Mouse (Mus musculus): ENCODE results near the gene Ap5z1.

Ap5z1 gene

DNA sequence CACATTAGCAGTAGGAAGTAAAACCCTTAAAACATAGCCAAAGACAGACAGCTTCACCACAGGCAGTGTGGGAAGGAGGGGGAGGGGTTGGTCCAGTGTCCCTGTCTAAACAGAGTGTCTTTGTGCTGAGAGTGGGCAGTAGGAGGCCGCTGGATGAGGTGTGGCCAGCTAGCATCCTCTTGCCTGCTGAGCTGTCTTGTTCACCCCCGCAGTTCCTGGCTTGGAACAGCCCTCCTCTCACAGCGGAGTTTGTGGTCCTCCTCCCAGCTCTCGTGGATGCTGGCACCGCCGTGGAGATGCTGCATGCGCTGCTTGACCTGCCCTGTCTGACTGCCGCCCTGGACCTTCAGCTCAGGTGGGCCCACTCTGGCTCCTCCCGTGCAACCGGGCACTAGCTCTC, 10.0 kb downstream of the Ap5z1 start:
- no peak for DNase-seq (ENCODE audit: low read depth, low spot score)

GRCm38 (mm10) chr5:142475669-142476068, 11.9 kb downstream of the Ap5z1 start:
- DNase-seq (ENCODE audit: low read depth, low spot score): no peak

- no peak for DNase-seq (ENCODE audit: low read depth, low spot score)
Observed at GRCm38 (mm10) chr5:142477346-142477745, 13.6 kb downstream of the Ap5z1 start.

DNA sequence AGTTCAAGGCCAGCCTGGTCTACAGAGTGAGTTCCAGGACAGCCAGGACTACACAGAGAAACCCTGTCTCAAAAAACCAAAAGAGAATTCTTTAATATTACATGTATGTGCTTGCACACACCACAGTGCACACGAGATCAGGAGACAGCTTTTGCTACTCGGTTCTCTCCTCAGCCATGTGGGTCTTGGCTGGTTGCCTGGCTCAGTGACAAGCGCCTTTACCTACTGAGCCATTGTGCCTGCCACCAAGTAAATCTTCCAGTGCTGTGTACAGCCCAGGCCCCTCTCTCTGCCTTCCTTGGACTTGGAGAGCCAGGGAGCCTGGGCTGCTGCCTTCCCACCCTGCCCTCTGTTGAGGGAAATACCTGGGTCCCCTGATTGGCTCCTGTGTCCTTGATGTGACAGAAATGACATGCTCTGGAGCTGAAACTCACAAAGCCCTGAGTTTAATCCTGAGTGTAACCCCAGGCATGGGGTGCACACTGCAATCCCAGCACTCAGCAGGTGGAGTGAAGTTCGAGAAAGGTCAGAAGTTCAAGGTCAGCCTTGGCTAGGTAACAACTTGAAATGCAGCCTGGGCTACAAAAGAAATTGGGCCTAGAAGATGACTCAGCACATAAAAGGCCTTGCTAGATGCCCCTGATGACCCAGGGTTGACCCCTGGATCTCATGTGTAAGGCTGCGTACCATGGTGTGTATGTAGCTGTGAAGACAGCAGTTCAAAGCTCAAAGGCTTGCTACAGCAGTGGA, 14.3 kb downstream of the Ap5z1 start:
- DNase-seq (ENCODE audit: low read depth, low spot score): peak; percentile 98

- DNase-seq (ENCODE audit: low read depth, low spot score): peak; percentile 89
Observed at GRCm38 (mm10) chr5:142478829-142479435, 15.2 kb downstream of the Ap5z1 start.

- DNase-seq (ENCODE audit: low read depth, low spot score): peak; percentile 85
Observed at GRCm38 (mm10) chr5:142482512-142482911, 18.8 kb downstream of the Ap5z1 start.

DNA sequence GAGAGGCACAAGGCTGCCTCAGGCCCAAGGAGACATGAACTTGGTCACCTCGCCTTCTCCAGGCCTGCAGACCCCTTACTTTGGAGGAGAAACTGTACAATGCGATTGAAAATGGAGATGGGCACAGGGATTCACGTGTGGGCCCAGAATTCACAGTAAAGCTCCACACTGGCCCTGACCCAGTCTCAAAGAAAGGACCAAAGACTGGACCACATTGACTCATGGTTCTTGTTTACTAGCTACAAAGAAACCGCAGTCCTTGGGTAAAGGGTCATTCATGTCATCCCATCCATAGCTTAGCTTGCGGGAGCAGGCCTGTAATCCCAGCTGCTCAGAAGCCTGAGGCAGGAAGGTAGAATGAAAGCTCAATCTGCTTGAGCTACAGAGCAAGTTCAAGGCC, 19.8 kb downstream of the Ap5z1 start:
- peak; percentile 73 for DNase-seq (ENCODE audit: low read depth, low spot score)

GRCm38 (mm10) chr5:142486654-142487053, 22.9 kb downstream of the Ap5z1 start:
- DNase-seq (ENCODE audit: low read depth, low spot score): no peak

DNA sequence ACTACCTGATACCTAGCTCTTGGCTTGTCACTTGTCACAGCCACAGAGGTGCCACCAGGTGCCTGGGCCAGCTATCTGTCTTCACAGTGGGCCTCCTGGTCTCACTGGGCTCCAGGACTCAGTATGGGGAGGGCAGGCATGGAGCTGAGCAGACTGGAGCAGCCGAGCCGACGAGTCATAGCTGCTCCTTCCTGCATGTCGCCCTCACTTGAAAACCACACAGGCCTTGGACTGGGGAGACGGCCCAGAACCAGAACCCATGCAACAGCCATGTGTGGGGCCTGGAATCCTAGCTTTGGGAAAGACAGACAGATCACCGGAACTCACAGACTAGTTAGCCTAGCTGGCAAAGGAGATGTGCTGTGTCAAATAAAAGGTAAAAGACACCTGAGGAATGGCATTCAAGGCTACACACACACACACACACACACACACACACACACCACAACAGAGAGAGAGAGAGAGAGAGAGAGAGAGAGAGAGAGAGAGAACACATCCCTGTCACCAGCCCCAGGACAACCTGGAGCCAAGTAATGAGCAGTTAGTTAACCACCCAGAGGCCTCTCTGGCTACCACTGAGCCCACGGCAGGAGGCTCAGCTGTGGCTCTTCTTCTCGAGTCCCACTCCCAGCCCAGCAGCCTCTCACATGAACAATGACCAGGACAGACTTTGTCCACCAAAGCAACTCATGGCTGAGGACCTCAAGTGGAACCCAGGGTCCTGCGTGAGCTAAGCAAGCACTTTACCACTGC, 26.4 kb downstream of the Ap5z1 start:
- DNase-seq (ENCODE audit: low read depth, low spot score): no peak

DNA sequence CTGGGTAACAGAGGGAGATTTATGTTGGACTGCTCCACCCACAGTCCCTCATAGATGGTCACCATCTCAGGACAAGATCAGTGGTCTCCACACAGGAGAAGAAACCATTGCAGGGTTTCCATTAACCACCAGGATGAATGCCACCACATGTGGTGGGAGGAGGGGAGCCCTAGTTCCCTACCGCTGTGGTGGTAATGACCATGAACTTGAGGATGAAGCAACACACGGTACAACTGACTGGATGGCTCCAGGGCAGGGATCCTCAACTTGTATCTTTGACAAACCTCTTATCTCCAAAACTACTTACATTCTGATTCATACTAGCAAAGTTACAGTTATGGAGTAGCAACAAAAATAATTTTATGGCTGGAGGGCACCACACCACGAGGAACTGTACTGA, 29.6 kb downstream of the Ap5z1 start:
- DNase-seq (ENCODE audit: low read depth, low spot score): no peak

DNA sequence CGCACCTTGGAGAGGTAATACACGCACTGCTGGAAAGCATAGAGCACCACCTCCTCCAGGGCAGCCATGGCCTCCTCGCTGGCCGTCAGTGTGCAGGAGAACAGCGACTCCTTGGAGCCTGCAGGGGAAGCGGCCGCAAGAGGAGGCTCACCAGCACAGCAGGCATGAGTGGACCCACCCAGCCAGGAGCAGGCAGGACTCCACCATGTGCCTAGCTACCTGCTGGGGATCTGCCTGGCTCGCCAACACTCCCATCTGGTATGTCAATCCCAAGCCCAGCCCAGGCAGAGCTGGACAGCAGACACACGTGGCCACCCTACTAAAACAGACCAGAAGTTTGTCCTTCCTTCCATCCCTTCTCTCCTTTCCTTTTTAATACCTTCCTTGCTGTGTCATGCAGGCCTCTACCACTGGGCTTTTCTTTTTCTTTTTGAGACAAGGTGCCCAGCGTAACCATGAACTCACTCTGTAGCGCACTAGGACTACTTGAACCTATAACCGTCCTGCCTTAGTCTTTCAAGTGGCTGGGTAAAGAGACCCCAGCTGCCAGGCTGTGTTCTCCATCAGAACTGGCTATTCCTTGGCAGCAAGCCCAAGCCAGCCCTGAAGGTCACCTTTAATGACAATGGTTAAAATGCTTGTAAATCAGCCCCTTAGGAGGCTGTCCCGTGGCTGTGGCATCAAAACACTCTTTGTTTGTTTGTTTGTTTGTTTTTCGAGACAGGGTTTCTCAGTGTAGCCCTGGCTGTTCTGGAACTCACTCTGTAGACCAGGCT, 31.8 kb downstream of the Ap5z1 start:
- peak; percentile 35 for DNase-seq (ENCODE audit: low read depth, low spot score)

DNA sequence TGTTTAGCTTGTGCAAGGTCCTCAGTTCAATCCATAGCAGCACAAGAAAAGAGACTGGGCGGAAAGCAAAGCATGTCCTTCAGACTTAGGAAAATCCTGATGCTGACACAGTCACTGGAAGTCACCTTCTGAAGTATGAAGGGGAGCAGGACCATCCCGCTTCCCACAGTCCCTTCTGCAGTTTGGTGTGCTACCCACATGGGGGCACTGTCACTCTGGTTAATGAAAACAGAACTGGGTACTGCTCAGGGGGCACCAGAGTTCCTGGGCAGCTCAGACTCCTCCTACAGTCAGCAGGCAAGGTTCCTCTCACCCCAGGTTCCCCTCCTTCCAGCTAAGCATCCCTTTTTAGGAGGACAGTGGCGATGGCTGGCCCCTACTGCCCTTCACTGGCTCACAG, 35.2 kb downstream of the Ap5z1 start:
- DNase-seq (ENCODE audit: low read depth, low spot score): peak; percentile 72

DNA sequence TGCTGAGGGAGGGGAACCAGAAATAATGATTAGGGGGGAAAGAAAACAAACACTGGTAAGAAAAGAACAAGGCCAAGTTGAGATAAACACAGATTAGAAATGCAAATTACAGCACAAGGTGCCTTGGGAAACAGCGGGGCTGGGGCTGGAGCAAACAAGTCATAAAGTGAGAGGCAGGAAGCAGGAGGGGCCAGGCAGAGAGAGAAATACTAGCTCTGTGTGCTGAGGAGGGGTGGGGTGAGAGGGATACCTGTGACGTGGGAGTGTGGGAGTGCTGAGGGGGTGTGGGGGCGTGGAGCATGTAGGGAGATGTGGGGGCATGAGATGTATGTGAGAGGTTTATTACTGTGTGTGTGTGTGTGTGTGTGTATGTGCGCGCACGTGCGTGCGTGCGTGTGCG, 37.2 kb downstream of the Ap5z1 start:
- no peak for DNase-seq (ENCODE audit: low read depth, low spot score)

DNA sequence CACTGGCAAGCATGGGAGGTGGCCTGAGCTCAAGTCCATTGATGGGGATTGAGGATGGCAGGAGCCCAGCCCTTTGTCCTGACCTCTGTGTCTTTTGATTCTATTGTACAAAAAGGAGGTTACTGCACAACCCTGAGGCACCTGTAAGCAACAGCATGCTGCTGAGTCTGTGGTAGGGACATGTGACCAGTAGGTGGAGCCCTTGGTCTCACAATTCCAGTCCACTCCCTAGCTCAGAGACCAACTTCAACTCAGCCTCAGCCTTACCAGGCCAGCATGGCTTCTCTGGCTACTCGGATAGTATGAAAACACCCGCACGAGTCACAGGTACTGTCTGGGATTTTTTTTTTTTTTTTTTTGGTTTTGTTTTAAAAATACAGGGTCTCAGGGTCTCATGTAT, 38.7 kb downstream of the Ap5z1 start:
- peak; percentile 92 for DNase-seq (ENCODE audit: low read depth, low spot score)

GRCm38 (mm10) chr5:142504175-142504574, 40.4 kb downstream of the Ap5z1 start:
- no peak for DNase-seq (ENCODE audit: low read depth, low spot score)

- peak; percentile 45 for DNase-seq (ENCODE audit: low read depth, low spot score)
Observed at GRCm38 (mm10) chr5:142505695-142506423, 42.1 kb downstream of the Ap5z1 start.

DNA sequence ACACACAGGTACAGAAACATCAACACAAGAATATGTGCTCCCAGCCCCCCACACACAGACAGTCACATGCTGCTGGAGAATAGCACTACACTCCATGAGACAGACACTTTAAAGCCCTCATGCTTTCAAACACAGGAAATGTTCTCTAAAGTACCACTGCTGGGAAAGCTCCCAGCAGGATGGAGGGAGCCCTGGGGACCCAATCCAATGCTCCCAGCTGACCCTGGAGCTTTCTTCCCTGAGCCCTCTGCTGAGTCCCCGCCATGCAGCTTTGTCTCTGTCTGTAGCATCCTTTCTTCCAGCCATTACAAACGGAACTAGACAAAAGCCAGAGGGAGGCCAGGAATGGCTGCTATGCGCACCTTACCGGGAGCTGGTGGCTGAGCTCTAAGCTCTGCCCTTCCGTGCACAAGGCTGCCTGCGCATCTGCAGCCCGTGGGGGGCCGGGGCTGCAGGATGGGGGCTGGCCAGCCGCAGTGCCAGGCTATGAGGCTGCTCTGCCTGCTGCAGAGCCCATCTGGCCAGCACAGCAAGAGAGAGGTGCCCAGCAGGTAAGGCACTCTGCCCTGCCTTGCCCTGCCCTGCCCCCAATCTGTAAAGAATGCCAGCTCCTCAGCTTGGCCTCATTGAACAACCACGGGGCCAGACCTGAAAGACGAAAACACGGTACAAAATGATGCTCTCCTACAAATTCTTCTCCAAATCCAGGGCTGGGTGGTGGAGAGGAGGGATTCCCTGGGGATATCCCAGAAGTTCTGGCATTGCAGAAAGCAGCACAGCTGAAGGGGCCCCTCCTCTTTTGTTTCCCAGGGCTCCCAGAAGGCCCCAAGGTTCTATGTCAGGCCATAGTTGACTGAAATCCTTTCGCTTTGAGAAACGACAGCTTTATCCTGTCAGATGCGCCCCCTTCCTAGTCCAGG, 45.7 kb downstream of the Ap5z1 start:
- peak; percentile 59 for DNase-seq (ENCODE audit: low read depth, low spot score)

DNA sequence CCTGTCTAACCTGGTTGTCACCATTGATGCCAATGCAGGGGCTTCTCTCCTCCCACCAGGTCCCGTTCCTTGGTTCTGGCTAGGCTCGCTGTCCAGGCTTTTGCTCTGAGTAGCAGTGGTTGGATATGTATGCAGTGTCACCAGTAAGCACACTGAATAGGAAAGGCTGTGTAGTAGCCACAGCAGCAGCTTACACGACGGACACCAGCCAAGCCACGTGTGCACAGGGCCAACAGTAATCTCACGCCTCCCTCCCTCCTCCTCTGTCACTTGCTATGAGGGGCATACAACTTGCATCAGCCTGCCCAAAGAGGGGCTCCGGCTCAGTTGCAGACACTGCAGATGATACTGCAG, 46.3 kb downstream of the Ap5z1 start:
- no peak for DNase-seq (ENCODE audit: low read depth, low spot score)

DNA sequence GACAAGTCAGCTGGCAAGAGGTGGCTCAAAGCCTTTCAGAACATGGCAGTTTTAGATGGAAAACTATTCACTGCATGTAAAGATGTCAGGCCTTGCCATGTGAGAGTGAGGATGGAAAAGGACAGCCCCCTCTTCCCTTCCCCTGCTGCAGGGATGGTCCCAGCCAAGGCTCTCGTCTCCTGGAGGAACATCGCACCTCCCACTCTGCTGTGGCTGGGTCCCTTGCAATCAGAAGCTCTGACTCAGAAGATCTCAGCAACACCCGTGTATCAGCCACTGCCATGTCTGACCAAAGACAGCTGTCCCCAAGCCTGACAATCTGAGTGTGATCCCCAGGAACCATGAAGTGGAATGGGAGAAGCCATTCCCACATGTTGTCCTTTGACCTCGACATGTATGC, 48.4 kb downstream of the Ap5z1 start:
- DNase-seq (ENCODE audit: low read depth, low spot score): no peak

- DNase-seq (ENCODE audit: low read depth, low spot score): no peak
Observed at GRCm38 (mm10) chr5:142518973-142519372, 55.2 kb downstream of the Ap5z1 start.

All from R1 (cell line).